Mouse (Mus musculus): ENCODE data around the gene Synrg. TPM values are rescaled to one million over a fixed set of nuclear protein-coding genes. Genes with fewer than 3 reads are reported as not detected.

Gene Synrg
- polyA plus RNA-seq, 1 experiment from 2014 or later = 29.7 TPM

DNA sequence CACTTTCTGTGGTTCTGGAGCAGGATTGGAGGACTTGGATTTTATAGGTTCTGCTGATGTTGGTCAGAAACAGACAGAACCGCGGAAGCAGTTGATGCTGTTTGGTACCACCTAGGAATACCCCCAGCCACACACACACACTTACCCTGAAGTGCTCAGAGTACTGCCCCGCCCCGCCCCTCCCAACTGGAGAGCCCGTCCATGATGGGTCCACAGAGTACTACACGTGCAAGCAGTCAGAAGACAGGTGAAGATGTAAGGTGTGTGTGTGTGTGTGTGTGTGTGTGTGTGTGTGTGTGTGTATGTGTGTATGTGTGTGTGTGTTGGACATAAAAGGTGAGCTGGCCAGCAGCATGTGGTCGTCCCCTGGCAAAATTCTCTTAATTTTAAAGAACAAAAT is 88.8 kb downstream of the Synrg start:
- Histone ChIP-seq H3K4me3 (no peak overlapping the region), H3K36me3 (no peaks in the 10 kb centered on the region), H3K4me2 (replicated peaks) (no peak overlapping the region), H3K4me1 (peaks cover 14% of the 10 kb centered on the region), H3K9me3 (no peaks in the 10 kb centered on the region), H3K27ac (replicated peaks) (no peak overlapping the region), H3K27me3 (peaks cover 4% of the 10 kb centered on the region; the same call in 1 of the 2 replicates), H3K9ac (replicated peaks) (no peak overlapping the region)
- no peak for ATAC-seq (ENCODE audit: low FRiP score, low read depth)
- 94% methylated on average over 7 of the region's 7 CpGs for WGBS

DNA sequence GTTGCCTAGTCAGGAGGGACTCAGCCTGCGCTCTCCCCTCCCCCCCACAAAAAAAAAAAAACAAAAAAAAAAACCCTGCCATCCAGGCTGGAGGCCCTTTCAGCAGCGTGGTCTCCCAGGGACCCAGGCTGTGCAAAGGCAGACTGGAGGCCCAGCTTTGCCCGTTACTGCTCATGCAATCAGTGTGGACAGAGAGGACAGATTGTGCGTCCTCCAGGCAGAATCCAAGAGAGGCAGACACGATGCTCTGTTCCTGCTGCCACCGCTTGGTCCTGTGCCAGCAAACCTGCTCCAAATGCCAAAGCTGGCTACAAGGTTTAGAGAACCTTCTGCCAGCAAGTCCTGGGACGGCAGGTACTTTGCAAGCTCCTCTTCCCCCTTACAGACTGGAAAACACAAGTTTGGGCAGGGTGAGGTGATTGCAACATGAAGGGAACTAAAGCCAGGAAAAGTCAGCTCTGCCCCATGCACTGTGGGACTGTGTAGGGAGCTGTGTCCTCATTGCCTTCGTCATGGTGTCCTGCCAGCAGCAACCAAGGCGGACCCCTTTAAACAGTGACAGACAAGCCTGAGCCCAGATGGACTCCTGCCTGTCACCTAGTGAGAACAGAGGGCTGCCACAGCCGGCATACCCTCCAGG is 89.4 kb downstream of the Synrg start:
- no peaks in the 10 kb centered on the region for H3K9me3 ChIP-seq

DNA sequence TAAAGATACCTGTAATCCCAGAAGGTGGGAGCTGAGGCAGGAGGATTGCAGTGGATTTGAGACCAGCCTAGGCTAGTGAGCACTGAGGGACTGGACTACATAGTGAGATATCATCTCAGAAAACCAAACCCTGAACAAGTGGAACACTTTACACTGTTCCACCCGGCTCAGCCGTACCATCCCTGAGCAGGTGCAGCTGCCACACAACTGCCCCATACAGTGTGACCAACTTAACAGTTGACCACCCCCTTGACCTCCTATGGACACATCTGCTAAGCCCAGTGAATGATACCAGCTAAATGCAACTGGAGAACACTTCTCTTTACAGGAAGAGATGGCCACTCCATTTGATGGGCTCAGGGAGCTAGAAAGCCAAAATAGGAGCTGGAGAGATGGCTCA is 93.2 kb downstream of the Synrg start:
- Histone ChIP-seq H3K9ac (replicated peaks) (no peak overlapping the region), H3K4me3 (no peak overlapping the region), H3K36me3 (no peaks in the 10 kb centered on the region), H3K4me2 (replicated peaks) (no peak overlapping the region), H3K27ac (replicated peaks) (no peak overlapping the region), H3K4me1 (peaks cover 14% of the 10 kb centered on the region), H3K9me3 (no peaks in the 10 kb centered on the region), H3K27me3 (no peaks in the 10 kb centered on the region; the same call in 1 of the 2 replicates)
- WGBS = 98% methylated on average over 2 of the region's 2 CpGs
- no peak for ATAC-seq (ENCODE audit: low FRiP score, low read depth)

More for the DNA sequence above, 89.4 kb downstream of the Synrg start:
- Histone ChIP-seq H3K4me3 (no peak overlapping the region), H3K4me1 (peaks cover 14% of the 10 kb centered on the region), H3K36me3 (no peaks in the 10 kb centered on the region), H3K27ac (replicated peaks) (no peak overlapping the region), H3K9ac (replicated peaks) (no peak overlapping the region), H3K4me2 (replicated peaks) (no peak overlapping the region), H3K27me3 (peaks cover 4% of the 10 kb centered on the region; the same call in 1 of the 2 replicates)
- 59% methylated on average over 10 of the region's 10 CpGs for WGBS
- ATAC-seq (ENCODE audit: low FRiP score, low read depth) = no peak

DNA sequence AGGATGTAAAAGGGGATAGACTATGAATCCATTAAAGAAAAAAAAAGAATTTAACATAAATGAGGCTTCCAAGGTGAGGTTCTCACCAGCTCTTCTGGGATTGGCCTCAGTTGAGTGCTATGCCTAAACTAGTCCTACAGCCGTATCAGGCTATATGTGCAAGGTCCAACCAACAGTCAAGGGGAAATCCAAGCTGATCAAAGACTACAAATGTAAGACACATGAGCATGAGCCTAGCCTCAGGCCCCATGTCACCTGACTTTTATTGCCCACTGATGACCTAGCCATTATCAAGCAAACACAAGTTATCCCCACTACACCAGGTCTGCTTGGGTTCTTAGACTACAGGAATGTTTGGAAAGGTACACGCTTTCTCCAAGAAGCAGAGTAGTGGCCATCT is 95.6 kb downstream of the Synrg start:
- 95% methylated on average over 2 of the region's 2 CpGs for WGBS
- no peaks in the 10 kb centered on the region for H3K27me3 ChIP-seq

DNA sequence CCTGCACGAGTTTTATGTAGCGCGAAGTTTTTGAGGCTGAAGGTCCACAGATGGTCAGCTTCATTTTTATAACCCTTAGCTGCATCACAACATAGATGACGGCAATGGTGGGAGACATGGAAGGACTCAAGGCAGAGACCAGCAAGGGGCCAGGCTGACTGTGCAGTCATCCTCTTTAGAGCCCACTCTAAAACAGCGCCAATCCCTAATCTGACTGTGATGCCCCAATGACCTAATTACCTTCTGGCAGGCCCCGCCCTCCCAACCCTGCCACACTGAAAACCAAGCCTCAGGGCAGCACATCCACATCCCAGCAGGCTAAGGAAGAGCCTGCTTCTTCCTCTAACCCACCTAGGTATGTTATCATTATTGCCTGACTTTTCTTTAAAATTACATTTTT is 96.4 kb downstream of the Synrg start:
- H3K4me3 ChIP-seq = no peak overlapping the region
- peaks cover 3% of the 10 kb centered on the region; the same call in 1 of the 2 replicates for H3K27me3 ChIP-seq
- H3K9me3 ChIP-seq = no peaks in the 10 kb centered on the region
- no peaks in the 10 kb centered on the region for H3K36me3 ChIP-seq
- no peak for ATAC-seq (ENCODE audit: low FRiP score, low read depth)
- no peak overlapping the region for H3K9ac ChIP-seq (replicated peaks)
- no peak overlapping the region for H3K4me2 ChIP-seq (replicated peaks)
- no peaks in the 10 kb centered on the region for H3K4me1 ChIP-seq
- WGBS = 87% methylated on average over 6 of the region's 6 CpGs
- H3K27ac ChIP-seq (replicated peaks) = no peak overlapping the region

More for the DNA sequence above, 95.6 kb downstream of the Synrg start:
- no peak for ATAC-seq (ENCODE audit: low FRiP score, low read depth)
- Histone ChIP-seq H3K9ac (replicated peaks) (no peak overlapping the region), H3K36me3 (no peaks in the 10 kb centered on the region), H3K4me2 (replicated peaks) (no peak overlapping the region), H3K4me3 (no peak overlapping the region), H3K9me3 (no peaks in the 10 kb centered on the region), H3K27ac (replicated peaks) (no peak overlapping the region), H3K4me1 (no peaks in the 10 kb centered on the region)

DNA sequence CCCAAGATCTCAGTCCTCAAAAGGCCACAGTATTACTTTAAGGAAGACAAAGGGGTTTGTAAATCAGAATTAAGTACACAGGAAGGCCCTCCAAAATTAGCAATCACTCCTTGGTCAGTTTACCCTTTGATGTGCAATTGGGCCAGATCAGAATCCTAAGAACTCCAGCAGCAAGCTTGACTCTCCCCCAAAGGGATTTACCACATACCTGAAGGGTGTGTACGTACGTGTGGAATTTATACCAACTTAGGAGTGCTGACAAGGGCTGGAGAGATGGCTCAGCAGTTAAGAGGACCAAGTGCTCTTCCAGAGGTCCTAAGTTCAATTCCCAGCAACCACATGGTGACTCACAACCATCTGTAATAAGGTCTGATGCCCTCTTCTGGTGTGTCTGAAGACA is 97.7 kb downstream of the Synrg start:
- H3K9me3 ChIP-seq = no peaks in the 10 kb centered on the region
- H3K4me2 ChIP-seq (replicated peaks) = no peak overlapping the region
- H3K9ac ChIP-seq (replicated peaks) = no peak overlapping the region
- no peaks in the 10 kb centered on the region for H3K36me3 ChIP-seq
- peaks cover 10% of the 10 kb centered on the region; the same call in 1 of the 2 replicates for H3K4me1 ChIP-seq
- H3K27me3 ChIP-seq = peaks cover 14% of the 10 kb centered on the region
- 88% methylated on average over 2 of the region's 2 CpGs for WGBS
- no peak for ATAC-seq (ENCODE audit: low FRiP score, low read depth)
- no peak overlapping the region for H3K4me3 ChIP-seq
- H3K27ac ChIP-seq (replicated peaks) = no peak overlapping the region

DNA sequence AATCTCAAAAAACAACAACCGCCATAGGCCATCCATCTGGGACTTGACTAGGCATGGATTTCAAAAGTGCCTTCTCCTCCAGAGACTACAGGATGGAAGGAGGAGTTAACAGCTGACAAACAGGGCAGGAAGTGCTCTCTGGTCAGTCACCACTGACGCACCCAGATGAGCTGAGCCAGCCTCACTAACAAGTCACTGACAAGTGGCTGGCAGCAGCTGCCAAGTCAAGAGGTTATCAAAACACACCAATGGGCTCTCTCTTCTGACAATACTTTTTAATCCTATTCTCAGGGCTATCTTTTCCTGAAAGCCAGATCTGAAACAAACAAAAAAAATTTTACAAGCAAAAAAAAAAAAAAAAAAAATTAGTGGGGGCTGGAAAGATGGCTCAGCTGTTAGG is 98.6 kb downstream of the Synrg start:
- Histone ChIP-seq H3K36me3 (no peaks in the 10 kb centered on the region), H3K9ac (replicated peaks) (no peak overlapping the region), H3K4me2 (replicated peaks) (no peak overlapping the region), H3K4me3 (no peak overlapping the region), H3K27me3 (peaks cover 21% of the 10 kb centered on the region), H3K4me1 (peaks cover 19% of the 10 kb centered on the region; the same call in 1 of the 2 replicates), H3K9me3 (no peaks in the 10 kb centered on the region), H3K27ac (replicated peaks) (no peak overlapping the region)
- WGBS = 72% methylated on average over 2 of the region's 2 CpGs
- ATAC-seq (ENCODE audit: low FRiP score, low read depth) = no peak

DNA sequence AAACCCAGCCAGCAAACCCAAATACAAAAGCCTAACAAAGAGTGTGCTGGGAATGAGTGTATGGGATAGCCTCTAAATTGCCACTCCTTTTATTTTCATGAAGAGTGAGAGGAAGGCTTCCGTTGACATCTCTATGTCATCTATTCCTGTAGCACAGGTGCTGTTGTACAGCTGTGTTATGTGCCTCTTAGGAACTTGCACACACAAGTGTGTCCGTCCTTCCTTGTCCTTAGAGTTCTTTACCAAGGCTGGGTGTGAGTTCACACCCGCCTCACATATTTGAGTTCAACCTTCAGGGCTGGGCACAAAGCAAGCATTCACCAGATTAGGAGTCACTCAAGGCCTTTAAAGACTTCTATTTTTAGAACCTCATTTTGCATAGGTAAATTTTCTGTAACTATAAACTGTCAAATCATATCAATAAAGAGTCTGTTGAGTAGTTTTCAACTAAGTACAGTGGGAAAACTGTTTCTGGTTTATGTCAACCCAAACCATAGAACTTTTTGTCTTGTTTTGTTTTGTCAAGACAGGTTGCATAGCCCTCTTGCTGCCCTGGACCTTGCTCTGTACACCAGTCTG is 99.5 kb downstream of the Synrg start:
- H3K36me3 ChIP-seq = no peaks in the 10 kb centered on the region
- ATAC-seq (ENCODE audit: low FRiP score, low read depth) = no peak
- H3K9me3 ChIP-seq = no peaks in the 10 kb centered on the region
- H3K9ac ChIP-seq (replicated peaks) = no peak overlapping the region
- H3K4me1 ChIP-seq = peaks cover 22% of the 10 kb centered on the region; the same call in 1 of the 2 replicates
- H3K27ac ChIP-seq (replicated peaks) = no peak overlapping the region
- H3K4me3 ChIP-seq = no peak overlapping the region
- WGBS = 90% methylated on average over 3 of the region's 3 CpGs
- no peak overlapping the region for H3K4me2 ChIP-seq (replicated peaks)
- H3K27me3 ChIP-seq = peaks cover 30% of the 10 kb centered on the region

DNA sequence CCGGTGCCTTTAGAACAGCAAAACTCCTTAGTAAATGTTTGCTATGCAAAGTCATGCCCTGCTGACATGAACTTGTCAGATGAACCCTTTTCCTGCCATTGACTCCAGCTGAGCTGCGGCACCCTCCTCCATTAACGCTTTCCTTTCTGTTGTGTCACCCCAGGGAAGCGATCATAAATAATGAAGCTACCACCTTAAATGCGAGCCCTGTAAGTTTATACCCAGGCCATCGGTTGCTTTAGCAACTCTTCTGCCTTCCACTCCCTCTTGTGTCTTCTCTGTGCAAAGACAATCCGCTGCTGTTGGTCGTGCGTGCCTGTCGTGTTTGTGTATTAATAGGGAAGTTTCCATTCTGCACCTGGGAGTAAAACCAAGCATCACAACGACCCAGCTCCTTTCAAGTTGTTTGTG is 101.8 kb downstream of the Synrg start:
- Histone ChIP-seq H3K36me3 (no peaks in the 10 kb centered on the region), H3K4me3 (no peak overlapping the region), H3K27ac (replicated peaks) (no peak overlapping the region), H3K9me3 (no peaks in the 10 kb centered on the region), H3K4me2 (replicated peaks) (no peak overlapping the region; the same call in 1 of the 2 replicates), H3K4me1 (peaks cover 24% of the 10 kb centered on the region; the same call in 1 of the 2 replicates), H3K9ac (replicated peaks) (no peak overlapping the region), H3K27me3 (peaks cover 52% of the 10 kb centered on the region)
- WGBS = 11% methylated on average over 11 of the region's 11 CpGs
- no peak for ATAC-seq (ENCODE audit: low FRiP score, low read depth)

DNA sequence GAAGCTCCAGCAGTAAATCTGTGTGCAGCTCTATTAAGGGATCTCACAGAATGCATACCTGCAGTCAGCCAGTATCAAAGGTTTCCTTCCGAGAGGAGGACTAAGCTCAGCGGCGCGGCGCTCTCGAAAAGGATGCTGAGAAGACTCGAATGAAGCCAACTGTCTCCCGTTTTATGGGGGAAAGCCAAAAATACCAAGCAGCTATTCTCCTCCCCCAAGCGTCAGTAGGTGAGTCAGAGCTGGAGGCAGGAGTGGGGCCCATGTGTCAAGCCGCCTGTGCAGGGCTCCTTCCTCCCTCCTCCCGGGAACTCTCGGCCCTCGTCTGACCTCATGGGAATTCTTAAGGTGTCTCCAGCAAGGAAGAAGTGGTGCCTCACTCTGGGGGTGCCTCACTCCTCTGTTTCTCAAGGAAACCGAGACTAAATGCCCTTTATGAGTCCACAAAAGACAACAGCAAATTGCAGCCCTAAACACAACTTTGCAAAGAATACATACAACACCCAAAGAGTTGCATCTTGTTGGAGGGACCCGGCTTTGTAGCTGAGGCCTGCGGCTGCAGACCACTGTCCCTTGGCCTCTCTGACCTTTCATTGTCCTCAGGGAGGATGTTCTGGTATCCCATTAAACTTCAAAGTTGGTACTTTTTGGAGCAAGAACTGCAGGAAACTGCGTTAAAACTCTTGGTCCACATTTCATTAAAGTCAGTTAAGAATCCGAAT is 102.9 kb downstream of the Synrg start:
- H3K27me3 ChIP-seq = peaks cover 55% of the 10 kb centered on the region

DNA sequence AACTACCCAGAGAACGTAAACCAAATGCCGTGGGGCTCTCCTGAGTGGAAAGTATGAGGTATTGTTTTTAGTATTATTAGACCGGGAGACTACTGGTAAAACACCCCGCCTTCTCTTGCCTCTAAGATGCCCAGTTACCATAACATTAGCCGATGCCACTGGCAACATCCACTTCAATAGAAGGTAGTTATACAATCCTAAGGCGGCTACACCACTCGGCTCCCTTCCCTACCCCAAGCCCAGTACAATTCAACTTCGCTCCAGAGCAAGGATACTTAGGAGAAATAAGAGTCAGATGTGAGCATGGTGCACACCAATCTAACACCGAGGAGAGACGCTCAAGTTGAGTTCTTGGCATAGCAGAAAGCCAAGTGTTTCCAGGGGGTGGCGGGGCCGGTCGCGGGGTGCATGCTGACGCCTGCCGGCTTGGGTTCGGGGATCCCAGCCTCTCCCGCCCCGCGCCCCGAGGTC is 103.5 kb downstream of the Synrg start:
- ATAC-seq (ENCODE audit: low FRiP score, low read depth) = 0 out of 2 replicates have a peak, but pooled peaks have one; percentile 16

More for the DNA sequence above, 102.9 kb downstream of the Synrg start:
- WGBS = 6% methylated on average over 18 of the region's 18 CpGs
- peak overlapping the region; percentile 90 for H3K4me2 ChIP-seq (replicated peaks)
- no peak overlapping the region for H3K9ac ChIP-seq (replicated peaks)
- no peaks in the 10 kb centered on the region for H3K36me3 ChIP-seq
- H3K4me1 ChIP-seq = peaks cover 24% of the 10 kb centered on the region; the same call in 1 of the 2 replicates
- H3K27ac ChIP-seq (replicated peaks) = no peak overlapping the region
- peak overlapping the region; percentile 70 for H3K4me3 ChIP-seq
- no peak for ATAC-seq (ENCODE audit: low FRiP score, low read depth)
- H3K9me3 ChIP-seq = no peaks in the 10 kb centered on the region

More for the DNA sequence above, 103.5 kb downstream of the Synrg start:
- Histone ChIP-seq H3K4me2 (replicated peaks) (peak overlapping the region; percentile 90), H3K27ac (replicated peaks) (no peak overlapping the region), H3K4me1 (peaks cover 24% of the 10 kb centered on the region; the same call in 1 of the 2 replicates), H3K36me3 (no peaks in the 10 kb centered on the region), H3K27me3 (peaks cover 55% of the 10 kb centered on the region), H3K4me3 (peak overlapping the region; percentile 70), H3K9ac (replicated peaks) (peak overlapping the region; percentile 59), H3K9me3 (no peaks in the 10 kb centered on the region)
- WGBS = under 1% methylated on average over 21 of the region's 21 CpGs
